Mouse (Mus musculus) limb, embryonic 10.5 days (tissue): ENCODE measurements around the gene Hdac10. TPM values are rescaled to one million over a fixed set of nuclear protein-coding genes. Genes with fewer than 3 reads are reported as not detected.

ENCODE experiments used
- DNase-seq: peaks from one replicate; pipeline ENCODE4 v3.0.0-alpha.2; 2017; ENCODE audit warnings: low spot score
- H3K27ac ChIP-seq: fragments of 300-500 bp; sonication (generic); 2 replicates; pipeline ENCODE4 v1.5.1; 2016; ENCODE audit warnings: mild to moderate bottlenecking
- H3K27me3 ChIP-seq: fragments of 300-500 bp; sonication (generic); 2 replicates; pipeline ENCODE4 v1.6.1; 2016; ENCODE audit warnings: low read depth, mild to moderate bottlenecking; ENCODE audit not compliant: poor library complexity, severe bottlenecking
- H3K36me3 ChIP-seq: fragments of 300-500 bp; sonication (generic); 2 replicates; pipeline ENCODE4 v1.6.1; 2016; ENCODE audit warnings: mild to moderate bottlenecking, moderate library complexity
- H3K4me1 ChIP-seq: fragments of 300-500 bp; sonication (generic); 2 replicates; pipeline ENCODE4 v1.6.1; 2016
- H3K4me3 ChIP-seq: fragments of 300-500 bp; sonication (generic); 2 replicates; pipeline ENCODE4 v1.5.1; 2016; ENCODE audit warnings: mild to moderate bottlenecking, moderate library complexity
- H3K9me3 ChIP-seq: fragments of 300-500 bp; sonication (generic); replicated peaks from 2 replicates; pipeline ENCODE4 v1.6.1; 2016; ENCODE audit warnings: mild to moderate bottlenecking
- WGBS: fragments of 180-500 bp; shearing (Covaris S2); methylation state at CpG from one replicate; pipeline ENCODE4 v1.1.7; 2016; 5-methylcytosine and 5-hydroxymethylcytosine counted together
- polyA plus RNA-seq: library from polyadenylated mRNA; unstranded; fragments of >200 nt; fragmentation: Nextera tagmentation; extraction: Ambion mirVana; gene quantifications from 2 replicates; pipeline ENCODE4 v1.2.1, GENCODE M21; 2016

The Hdac10 gene
- polyA plus RNA-seq, 1 experiment from 2014 or later = 13.0 TPM

GRCm38 (mm10) chr15:89102646-89103045, 25.9 kb downstream of the Hdac10 start:
- Histone ChIP-seq H3K36me3 (peaks cover 100% of the 10 kb centered on the region), H3K27ac (no peak overlapping the region), H3K27me3 (no peaks in the 10 kb centered on the region), H3K9me3 (no peaks in the 10 kb centered on the region), H3K4me3 (no peak overlapping the region), H3K4me1 (no peaks in the 10 kb centered on the region)
- WGBS = 91% methylated on average over 5 of the region's 5 CpGs
- no peak for DNase-seq

- Histone ChIP-seq H3K27me3 (no peaks in the 10 kb centered on the region), H3K4me1 (no peaks in the 10 kb centered on the region), H3K4me3 (no peak overlapping the region), H3K36me3 (peaks cover 100% of the 10 kb centered on the region), H3K9me3 (no peaks in the 10 kb centered on the region), H3K27ac (no peak overlapping the region)
- WGBS = 96% methylated on average over 12 of the region's 12 CpGs
- DNase-seq = no peak
Observed at GRCm38 (mm10) chr15:89100823-89101222, 27.7 kb downstream of the Hdac10 start.

GRCm38 (mm10) chr15:89098616-89099015, 29.9 kb downstream of the Hdac10 start:
- H3K27ac ChIP-seq = no peak overlapping the region
- H3K4me3 ChIP-seq = no peak overlapping the region
- H3K9me3 ChIP-seq = no peaks in the 10 kb centered on the region
- H3K36me3 ChIP-seq = peaks cover 100% of the 10 kb centered on the region
- no peak for DNase-seq
- no peaks in the 10 kb centered on the region for H3K27me3 ChIP-seq
- no peaks in the 10 kb centered on the region for H3K4me1 ChIP-seq
- 93% methylated on average over 7 of the region's 7 CpGs for WGBS

GRCm38 (mm10) chr15:89097450-89097849, 31.1 kb downstream of the Hdac10 start:
- Histone ChIP-seq H3K36me3 (peaks cover 100% of the 10 kb centered on the region), H3K9me3 (no peaks in the 10 kb centered on the region), H3K4me3 (no peak overlapping the region), H3K4me1 (no peaks in the 10 kb centered on the region), H3K27ac (no peak overlapping the region), H3K27me3 (no peaks in the 10 kb centered on the region)
- 94% methylated on average over 5 of the region's 5 CpGs for WGBS
- no peak for DNase-seq

GRCm38 (mm10) chr15:89092181-89092580, 36.3 kb downstream of the Hdac10 start:
- H3K4me1 ChIP-seq = peaks cover 26% of the 10 kb centered on the region
- peaks cover 54% of the 10 kb centered on the region for H3K36me3 ChIP-seq
- no peaks in the 10 kb centered on the region for H3K27me3 ChIP-seq
- 83% methylated on average over 5 of the region's 5 CpGs for WGBS
- no peak for DNase-seq
- H3K27ac ChIP-seq = no peak overlapping the region
- H3K4me3 ChIP-seq = no peak overlapping the region
- no peaks in the 10 kb centered on the region for H3K9me3 ChIP-seq

GRCm38 (mm10) chr15:89090662-89091061, 37.8 kb downstream of the Hdac10 start:
- Histone ChIP-seq H3K27ac (no peak overlapping the region), H3K9me3 (no peaks in the 10 kb centered on the region), H3K4me3 (no peak overlapping the region), H3K27me3 (no peaks in the 10 kb centered on the region), H3K4me1 (peaks cover 26% of the 10 kb centered on the region), H3K36me3 (peaks cover 54% of the 10 kb centered on the region)
- DNase-seq = no peak
- WGBS = 69% methylated on average over 4 of the region's 4 CpGs

- no peak for DNase-seq
- no peaks in the 10 kb centered on the region for H3K9me3 ChIP-seq
- H3K36me3 ChIP-seq = peaks cover 54% of the 10 kb centered on the region
- WGBS = 4% methylated on average over 68 of the region's 68 CpGs
- H3K27me3 ChIP-seq = no peaks in the 10 kb centered on the region
- peaks cover 26% of the 10 kb centered on the region for H3K4me1 ChIP-seq
- peak overlapping the region; percentile 92 for H3K4me3 ChIP-seq
- H3K27ac ChIP-seq = peak overlapping the region; percentile 89
Observed at GRCm38 (mm10) chr15:89089248-89090051, 39.0 kb downstream of the Hdac10 start.

- H3K27ac ChIP-seq = peak within 1 kb of the TSS; percentile 89
- no peaks in the 10 kb centered on the region for H3K27me3 ChIP-seq
- no peaks in the 10 kb centered on the region for H3K9me3 ChIP-seq
- DNase-seq = peak; percentile 92
- peaks cover 54% of the 10 kb centered on the region for H3K36me3 ChIP-seq
- 3% methylated on average over 38 of the region's 38 CpGs for WGBS
- H3K4me1 ChIP-seq = peaks cover 26% of the 10 kb centered on the region
- peak within 1 kb of the TSS; percentile 92 for H3K4me3 ChIP-seq
Observed at GRCm38 (mm10) chr15:89088607-89089247, 39.8 kb downstream of the Hdac10 start, which contains the start of gene Selenoo. TSS of gene Selenoo (plus strand) at chr15:89089084.

GRCm38 (mm10) chr15:89084826-89085225, 43.7 kb downstream of the Hdac10 start:
- no peak for DNase-seq
- Histone ChIP-seq H3K27me3 (no peaks in the 10 kb centered on the region), H3K9me3 (no peaks in the 10 kb centered on the region), H3K4me1 (peaks cover 16% of the 10 kb centered on the region), H3K36me3 (peaks cover 74% of the 10 kb centered on the region), H3K4me3 (no peak overlapping the region), H3K27ac (no peak overlapping the region)
- WGBS = 90% methylated on average over 2 of the region's 2 CpGs

GRCm38 (mm10) chr15:89083906-89084305, 44.6 kb downstream of the Hdac10 start:
- no peak overlapping the region for H3K27ac ChIP-seq
- H3K27me3 ChIP-seq = no peaks in the 10 kb centered on the region
- WGBS = 90% methylated on average over 1 of the region's 1 CpGs
- H3K4me3 ChIP-seq = no peak overlapping the region
- peaks cover 11% of the 10 kb centered on the region for H3K4me1 ChIP-seq
- no peaks in the 10 kb centered on the region for H3K9me3 ChIP-seq
- H3K36me3 ChIP-seq = peaks cover 82% of the 10 kb centered on the region
- DNase-seq = no peak

GRCm38 (mm10) chr15:89078208-89078836, 50.2 kb downstream of the Hdac10 start:
- H3K4me1 ChIP-seq = peaks cover 54% of the 10 kb centered on the region

GRCm38 (mm10) chr15:89076156-89076731, 52.3 kb downstream of the Hdac10 start:
- WGBS = under 1% methylated on average over 36 of the region's 39 CpGs
- no peak for DNase-seq
- Histone ChIP-seq H3K36me3 (peaks cover 23% of the 10 kb centered on the region), H3K27ac (peak overlapping the region; percentile 95), H3K4me1 (peaks cover 58% of the 10 kb centered on the region), H3K4me3 (peak overlapping the region; percentile 89), H3K27me3 (no peaks in the 10 kb centered on the region), H3K9me3 (no peaks in the 10 kb centered on the region)

More at GRCm38 (mm10) chr15:89078208-89078836, 50.2 kb downstream of the Hdac10 start:
- Histone ChIP-seq H3K36me3 (peaks cover 44% of the 10 kb centered on the region), H3K27me3 (no peaks in the 10 kb centered on the region), H3K27ac (peak overlapping the region; percentile 63), H3K9me3 (no peaks in the 10 kb centered on the region), H3K4me3 (peak overlapping the region; percentile 16; the same call in 1 of the 2 replicates)
- peak; percentile 46 for DNase-seq
- 52% methylated on average over 9 of the region's 9 CpGs for WGBS
